Mouse (Mus musculus) spleen, postnatal 14 days (tissue): ENCODE measurements around the gene Kirrel2.

Experiments used
- DNase-seq, 2 experiments: peaks; one replicate each; pipeline ENCODE4 v3.0.0; 2021 to 2022; ENCODE audit warnings: low spot score in 2 of 2

The Kirrel2 gene

GRCm38 (mm10) chr7:30413596-30413995, 43.9 kb downstream of the Kirrel2 start, which contains the start of gene Tyrobp:
Gene Tyrobp, plus strand, starts transcription at chr7:30413760.
- DNase-seq, result no peak

GRCm38 (mm10) chr7:30412735-30413147, 44.7 kb downstream of the Kirrel2 start:
- no peak for DNase-seq

- DNase-seq, result no peak
These were observed 46.5 kb downstream of the Kirrel2 start for GRCm38 (mm10) chr7:30411023-30411422.

- DNase-seq, result no peak
These were observed 47.7 kb downstream of the Kirrel2 start for GRCm38 (mm10) chr7:30409789-30410188.

- no peak for DNase-seq
These were observed 48.9 kb downstream of the Kirrel2 start for GRCm38 (mm10) chr7:30408639-30409038.

- DNase-seq, result no peak
These were observed 55.1 kb downstream of the Kirrel2 start for GRCm38 (mm10) chr7:30402343-30402742.

GRCm38 (mm10) chr7:30399671-30400070, 57.8 kb downstream of the Kirrel2 start:
- no peak for DNase-seq
